Mouse (Mus musculus): ENCODE results near the gene Olfr918.

Olfr918 gene

DNA sequence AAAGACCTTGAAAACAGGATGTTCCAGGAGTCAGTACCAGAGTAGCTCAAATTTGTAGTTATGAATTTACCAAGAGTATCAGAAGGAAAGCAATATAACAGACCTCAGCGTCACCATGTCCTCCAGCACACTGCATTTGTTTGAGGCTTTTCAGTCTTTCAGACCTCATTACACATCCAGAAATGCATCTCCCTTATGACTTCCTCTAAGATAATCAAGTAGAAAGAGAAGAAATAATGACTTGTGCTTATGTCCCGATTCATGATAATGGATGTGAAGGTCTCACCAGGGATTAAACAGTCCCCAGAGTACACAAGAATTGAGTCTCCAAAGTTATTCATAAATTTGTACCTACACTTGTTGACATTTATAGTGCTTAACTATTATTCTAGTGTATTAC lies at the start of gene Olfr918:
Gene Olfr918 (minus strand): TSS at position 101 of the 400 bp plus-strand sequence.
- no peak for DNase-seq (ENCODE audit: low read depth, low spot score)

- DNase-seq (ENCODE audit: low read depth, low spot score) = no peak
Measured at GRCm38 (mm10) chr9:38724044-38724443, 49.6 kb upstream of the Olfr918 start.

- DNase-seq (ENCODE audit: low read depth, low spot score) = peak; percentile 16
Measured at GRCm38 (mm10) chr9:38718927-38719441, 44.6 kb upstream of the Olfr918 start.

- DNase-seq (ENCODE audit: low read depth, low spot score) = peak; percentile 33
Measured at GRCm38 (mm10) chr9:38718102-38718501, 43.7 kb upstream of the Olfr918 start, which contains the start of gene Vwa5a. Vwa5a (plus strand) TSS chr9:38718268.

- no peak for DNase-seq (ENCODE audit: low read depth, low spot score)
Measured at GRCm38 (mm10) chr9:38672887-38673286, 1.5 kb downstream of the Olfr918 start.

- DNase-seq (ENCODE audit: low read depth, low spot score) = no peak
Measured at GRCm38 (mm10) chr9:38665742-38666141, 8.7 kb downstream of the Olfr918 start, which contains the start of gene Olfr917. Olfr917 (minus strand) TSS chr9:38665842.

DNA sequence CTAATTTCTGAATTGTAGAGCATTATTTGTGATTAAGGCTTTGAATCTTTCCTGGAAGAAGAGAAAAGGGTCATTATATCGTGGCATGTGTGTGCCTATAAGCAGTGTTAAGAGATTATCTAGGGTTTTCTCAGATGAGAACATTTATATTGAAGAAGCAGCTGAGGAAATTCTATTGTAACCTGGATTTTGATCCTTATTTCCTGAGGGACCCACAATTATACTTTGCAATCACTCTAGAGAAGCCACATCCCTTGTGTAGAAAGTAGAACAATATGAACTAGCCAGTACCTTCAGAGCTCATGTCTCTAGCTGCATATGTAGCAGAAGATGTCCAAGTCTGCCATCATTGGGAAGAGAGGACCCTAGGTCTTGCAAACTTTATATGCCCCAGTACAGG lies 14.6 kb downstream of the Olfr918 start, which contains the start of gene Olfr916:
Gene Olfr916 (minus strand): TSS at position 101 of the 400 bp plus-strand sequence.
- DNase-seq (ENCODE audit: low read depth, low spot score) = no peak

DNA sequence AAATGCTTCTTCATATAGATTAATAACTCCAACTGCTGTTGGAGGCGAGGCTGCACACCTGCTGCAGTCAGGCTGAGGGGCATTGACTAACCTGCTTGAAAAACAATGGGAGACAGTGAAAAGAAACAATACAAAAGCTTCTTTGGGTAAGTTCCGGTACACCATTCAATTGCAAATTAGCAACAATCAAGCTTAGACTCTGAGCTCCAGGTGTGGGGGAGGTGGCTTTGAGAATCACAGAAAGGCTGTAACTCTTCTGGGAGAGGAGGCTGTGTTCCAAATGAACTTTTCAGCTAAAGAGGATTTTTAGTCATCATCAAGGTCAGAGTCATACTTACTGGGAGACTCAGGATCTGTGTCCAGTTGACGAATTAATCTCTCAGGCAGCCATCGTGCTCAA lies 42.0 kb downstream of the Olfr918 start:
- no peak for DNase-seq (ENCODE audit: low read depth, low spot score)
